Mouse (Mus musculus) central nervous system, embryonic 11.5 days (tissue): ENCODE measurements around the gene 4933402D24Rik. TPM values are rescaled to one million over a fixed set of nuclear protein-coding genes. Genes with fewer than 3 reads are reported as not detected.

ENCODE experiments used
- polyA plus RNA-seq: library from polyadenylated mRNA; depleted of rRNA; stranded (reverse); fragments of >200 nt; gene quantifications from 2 replicates; pipeline ENCODE4 v1.2.3, GENCODE M21; 2012; rRNA removed

The 4933402D24Rik gene
- polyA plus RNA-seq: 0.02 and 0.04 TPM in 2 replicates

GRCm38 (mm10) chr1:63769167-63769566, at the start of gene 4933402D24Rik:
Gene 4933402D24Rik (minus strand): TSS chr1:63769267.

GRCm38 (mm10) chr1:63730240-63730771, 38.8 kb downstream of the 4933402D24Rik start, which contains the start of the genes Mdh1b and Fastkd2:
Gene Mdh1b (minus strand): TSS chr1:63730318.
Gene Fastkd2 (plus strand): TSS chr1:63730614.

Other genes starting within 250 kb of the 4933402D24Rik start
- gene Gm39653, start 153.3 kb downstream of the 4933402D24Rik start, polyA plus RNA-seq: not detected in 2 replicates
- 0.01 TPM in 1 of 2 replicates, not detected in the other for gene Dytn, start 82.3 kb downstream of the 4933402D24Rik start, polyA plus RNA-seq
- 0.17 and 0.26 TPM in 2 replicates for gene Mdh1b, start 38.9 kb downstream of the 4933402D24Rik start, polyA plus RNA-seq
- gene Fastkd2, start 38.7 kb downstream of the 4933402D24Rik start, polyA plus RNA-seq: 34.6 and 46.8 TPM in 2 replicates